Mouse (Mus musculus) thymus, adult 18-20 months (tissue): ENCODE data around the gene Gm266.

Source experiments
- DNase-seq, 2 experiments: peaks; one replicate each; pipeline ENCODE4 v3.0.0; 2022; ENCODE audit warnings: mixed read lengths in 2 of 2

Gene Gm266

GRCm38 (mm10) chr12:111454021-111454420 is 31.6 kb downstream of the Gm266 start:
- DNase-seq = no peak

- DNase-seq = no peak
These were observed 34.1 kb downstream of the Gm266 start for GRCm38 (mm10) chr12:111451561-111451960.

- DNase-seq = no peak
These were observed 35.3 kb downstream of the Gm266 start for GRCm38 (mm10) chr12:111450359-111450758.

- no peak for DNase-seq
These were observed 36.5 kb downstream of the Gm266 start for GRCm38 (mm10) chr12:111448931-111449705.

- DNase-seq = no peak
These were observed 37.5 kb downstream of the Gm266 start for GRCm38 (mm10) chr12:111447898-111448760.

- DNase-seq = no peak
These were observed 38.3 kb downstream of the Gm266 start for GRCm38 (mm10) chr12:111447350-111447749.

GRCm38 (mm10) chr12:111446745-111447144 is 38.9 kb downstream of the Gm266 start:
- no peak for DNase-seq

- DNase-seq = no peak
These were observed 39.6 kb downstream of the Gm266 start for GRCm38 (mm10) chr12:111445890-111446613.

GRCm38 (mm10) chr12:111445161-111445889 is 40.3 kb downstream of the Gm266 start:
- DNase-seq = no peak

GRCm38 (mm10) chr12:111443921-111444831 is 41.4 kb downstream of the Gm266 start:
- DNase-seq = no peak

GRCm38 (mm10) chr12:111443011-111443870 is 42.4 kb downstream of the Gm266 start:
- no peak for DNase-seq

- DNase-seq = peak in 1 of 2 experiments; percentile 16
These were observed 43.2 kb downstream of the Gm266 start, which contains the start of gene Tnfaip2 for GRCm38 (mm10) chr12:111442309-111443010. Tnfaip2 (plus strand) TSS chr12:111442469.

- no peak for DNase-seq
These were observed 44.1 kb downstream of the Gm266 start for GRCm38 (mm10) chr12:111441523-111441922.

- no peak for DNase-seq
These were observed 44.8 kb downstream of the Gm266 start for GRCm38 (mm10) chr12:111440701-111441373.

GRCm38 (mm10) chr12:111438850-111439249 is 46.8 kb downstream of the Gm266 start:
- no peak for DNase-seq

GRCm38 (mm10) chr12:111437222-111437900 is 48.3 kb downstream of the Gm266 start:
- no peak for DNase-seq

- DNase-seq = no peak
These were observed 49.0 kb downstream of the Gm266 start for GRCm38 (mm10) chr12:111436640-111437039.

GRCm38 (mm10) chr12:111436170-111436569 is 49.5 kb downstream of the Gm266 start:
- DNase-seq = no peak
